Mouse (Mus musculus): ENCODE results near the gene Card10.

DNA sequence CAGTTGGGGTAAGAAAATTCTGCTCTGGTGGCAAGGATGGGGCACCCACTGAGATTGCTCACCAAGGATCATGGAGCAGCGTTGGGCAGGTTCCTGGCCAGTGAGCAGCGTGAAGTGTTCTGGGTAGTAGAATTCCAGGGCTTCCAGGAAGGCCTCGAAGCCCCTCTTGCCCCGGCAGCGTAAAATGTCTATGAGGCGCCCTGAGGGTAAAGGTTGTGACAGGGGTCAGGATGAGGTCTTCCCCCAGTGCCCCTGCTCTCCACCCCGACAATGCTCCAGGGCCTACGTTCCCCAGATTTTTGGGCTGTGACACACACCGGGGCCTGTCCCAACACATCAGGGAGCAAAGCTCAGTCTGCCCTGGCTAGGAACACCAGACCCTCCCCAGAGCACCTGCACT is 1.3 kb downstream of the Card10 start:
- TF ChIP-seq CTCF (IDR thresholded peaks at IDR 0.05; ENCODE audit: control insufficient read depth, insufficient read depth, insufficient read length) = no peak
- TF ChIP-seq USF1 (IDR thresholded peaks at IDR 0.05; ENCODE audit: low read depth) = no peak
- no peak for TF ChIP-seq FOSL1 (IDR thresholded peaks at IDR 0.05; ENCODE audit: insufficient read depth, low read length, poor library complexity, severe bottlenecking)
- no peak for TF ChIP-seq MYOG (IDR thresholded peaks at IDR 0.05; ENCODE audit: control insufficient read depth, extremely low read depth, insufficient read length)
- TF ChIP-seq MAX (IDR thresholded peaks at IDR 0.05) = no peak

Measured in C2C12 (cell line).